Mouse (Mus musculus) left cerebral cortex, postnatal 14 days (tissue): ENCODE measurements around the gene Tmem200b. TPM values are rescaled to one million over a fixed set of nuclear protein-coding genes. Genes with fewer than 3 reads are reported as not detected.
A peak's percentile ranks its signal among the peaks of the same experiment; 100 is the strongest.

Experiments used
- DNase-seq, 2 experiments: peaks; one replicate each; pipeline ENCODE4 v3.0.0; 2021 to 2022; ENCODE audit warnings: low spot score in 2 of 2, mixed read lengths in 1 of 2
- intact Hi-C: fragments of 180-260 bp; cut with DNase I; formaldehyde crosslinking; loops from one replicate; pipeline ENCODE4 v1.15.1; 2025
- total RNA-seq, 2 experiments: library from RNA; stranded (reverse); gene quantifications; 2 replicates each; pipeline ENCODE4 v1.2.3; 2021

Gene Tmem200b
- total RNA-seq, 2 experiments from 2014 or later: 5.9 to 6.1 TPM

GRCm38 (mm10) chr4:131906423-131906822 is 15.1 kb upstream of the Tmem200b start:
- DNase-seq: no peak
- intact Hi-C loops: no loop called here

- DNase-seq: no peak
- intact Hi-C loops: no loop called here
These were observed 13.7 kb upstream of the Tmem200b start for GRCm38 (mm10) chr4:131907912-131908311.

- DNase-seq: no peak
- intact Hi-C loops: no loop called here
These were observed 11.2 kb upstream of the Tmem200b start for GRCm38 (mm10) chr4:131910237-131910994.

- no peak for DNase-seq
- intact Hi-C loops: no loop called here
These were observed 10.1 kb upstream of the Tmem200b start for GRCm38 (mm10) chr4:131911521-131911920.

GRCm38 (mm10) chr4:131913526-131913925 is 8.0 kb upstream of the Tmem200b start:
- DNase-seq: no peak
- intact Hi-C loops: no loop called here

GRCm38 (mm10) chr4:131914046-131914643 is 7.4 kb upstream of the Tmem200b start:
- intact Hi-C loops: no loop called here
- DNase-seq: no peak

GRCm38 (mm10) chr4:131914891-131915469 is 6.6 kb upstream of the Tmem200b start:
- no peak for DNase-seq
- intact Hi-C loops: loop anchor here (5.0 kb wide), 1 partner anchor 52 kb away; no protein-coding TSS in a partner anchor

GRCm38 (mm10) chr4:131915821-131916328 is 5.7 kb upstream of the Tmem200b start:
- intact Hi-C loops: loop anchor here (2.0 to 5.0 kb wide), 2 partner anchors 51 to 163 kb away; no protein-coding TSS in a partner anchor

GRCm38 (mm10) chr4:131916425-131916824 is 5.1 kb upstream of the Tmem200b start:
- peak; percentile 73 to 84 for DNase-seq
- intact Hi-C loops: loop anchor here (2.0 to 5.0 kb wide), 2 partner anchors 51 to 162 kb away; no protein-coding TSS in a partner anchor

More at GRCm38 (mm10) chr4:131915821-131916328, 5.7 kb upstream of the Tmem200b start:
- DNase-seq: no peak

- DNase-seq: no peak
- intact Hi-C loops: loop anchor here (2.0 to 5.0 kb wide), 2 partner anchors 50 to 162 kb away; no protein-coding TSS in a partner anchor
These were observed 4.5 kb upstream of the Tmem200b start for GRCm38 (mm10) chr4:131917010-131917555.

- no peak for DNase-seq
- intact Hi-C loops: loop anchor here (5.0 kb wide), 1 partner anchor 49 kb away; no protein-coding TSS in a partner anchor
These were observed 3.5 kb upstream of the Tmem200b start for GRCm38 (mm10) chr4:131918026-131918533.

GRCm38 (mm10) chr4:131918711-131919500 is 2.7 kb upstream of the Tmem200b start:
- intact Hi-C loops: loop anchor here (5.0 kb wide), 1 partner anchor 48 kb away; no protein-coding TSS in a partner anchor
- no peak for DNase-seq

- DNase-seq: no peak
- intact Hi-C loops: loop anchor here (5.0 kb wide), 1 partner anchor 48 kb away; no protein-coding TSS in a partner anchor
These were observed 1.9 kb upstream of the Tmem200b start for GRCm38 (mm10) chr4:131919506-131920140.

GRCm38 (mm10) chr4:131920141-131920594 is 1.4 kb upstream of the Tmem200b start:
- DNase-seq: no peak
- intact Hi-C loops: no loop called here

GRCm38 (mm10) chr4:131920595-131921351 is 798 bp upstream of the Tmem200b start:
- DNase-seq: no peak
- intact Hi-C loops: no loop called here

- intact Hi-C loops: no loop called here
These were observed 833 bp downstream of the Tmem200b start for GRCm38 (mm10) chr4:131922404-131922803.

GRCm38 (mm10) chr4:131924096-131924810 is 2.7 kb downstream of the Tmem200b start:
- no peak for DNase-seq
- intact Hi-C loops: no loop called here

More at GRCm38 (mm10) chr4:131922404-131922803, 833 bp downstream of the Tmem200b start:
- DNase-seq: no peak
